Mouse (Mus musculus): Measurements from ENCODE around the gene 2810006K23Rik. TPM values are rescaled to one million over a fixed set of nuclear protein-coding genes. Genes with fewer than 3 reads are reported as not detected.
"Not testable (repeated sequence)": the region's sequence is repeated elsewhere in the genome, so short reads cannot be mapped to it uniquely, and the experiment has no call there.

2810006K23Rik gene
- polyA plus RNA-seq, 1 experiment from 2014 or later = 17.2 TPM

- not testable (repeated sequence) for H3K36me3 ChIP-seq; ATAC-seq (ENCODE audit: insufficient number of reproducible peaks, insufficient read depth, low FRiP score, low TSS enrichment); H3K4me2 ChIP-seq (replicated peaks); H3K9me3 ChIP-seq; H3K4me1 ChIP-seq; H3K27ac ChIP-seq; H3K9ac ChIP-seq; H3K4me3 ChIP-seq; H3K27me3 ChIP-seq
- 90% methylated on average over 5 of the region's 5 CpGs for WGBS
Observed at GRCm38 (mm10) chr5:124362982-124363381, 35.1 kb downstream of the 2810006K23Rik start, which contains the start of gene Cdk2ap1. TSS of gene Cdk2ap1 (minus strand) at chr5:124363082.

DNA sequence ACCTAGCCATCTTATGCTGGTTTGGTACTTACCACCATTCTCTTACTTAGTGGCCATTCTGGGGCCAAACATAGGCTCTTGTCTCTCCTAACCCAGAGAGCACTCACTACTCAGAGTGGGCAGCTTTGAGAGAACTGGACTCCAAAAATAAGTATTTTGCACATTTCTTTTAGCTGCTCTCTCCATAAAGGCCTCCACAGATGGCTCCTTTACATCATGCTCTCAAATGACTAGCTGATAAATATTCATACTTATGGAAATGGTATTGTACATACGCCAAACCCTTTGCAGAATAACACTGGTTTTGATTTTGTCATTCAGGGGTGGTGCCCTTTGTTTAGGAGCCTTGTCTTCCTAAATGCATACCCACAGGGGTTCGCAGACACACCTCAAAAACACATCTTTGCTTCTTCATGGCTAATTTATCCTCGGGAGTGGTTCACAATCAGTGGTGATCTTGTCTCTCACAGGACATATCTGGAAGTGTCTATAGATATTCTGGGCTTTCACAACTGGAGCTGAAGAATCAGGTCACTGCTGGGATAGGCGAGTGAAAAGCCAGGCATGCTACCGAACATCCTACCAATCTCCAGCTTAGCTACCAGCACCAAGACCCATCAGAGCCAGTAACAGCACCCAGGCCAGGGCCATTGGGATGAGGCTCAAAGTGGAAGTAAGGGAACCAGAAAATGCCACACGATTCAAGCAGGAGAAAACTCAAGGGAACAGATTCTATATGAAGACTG, 36.5 kb downstream of the 2810006K23Rik start:
- H3K27me3 ChIP-seq = no peaks in the 10 kb centered on the region
- no peak overlapping the region for H3K4me3 ChIP-seq
- 88% methylated on average over 6 of the region's 6 CpGs for WGBS
- H3K4me2 ChIP-seq (replicated peaks) = no peak overlapping the region
- H3K27ac ChIP-seq = no peak overlapping the region
- H3K36me3 ChIP-seq = peaks cover 13% of the 10 kb centered on the region
- H3K4me1 ChIP-seq = no peaks in the 10 kb centered on the region
- H3K9me3 ChIP-seq = no peaks in the 10 kb centered on the region
- no peak for ATAC-seq (ENCODE audit: insufficient number of reproducible peaks, insufficient read depth, low FRiP score, low TSS enrichment)
- no peak overlapping the region for H3K9ac ChIP-seq

GRCm38 (mm10) chr5:124365754-124366153, 37.9 kb downstream of the 2810006K23Rik start:
- no peak overlapping the region for H3K4me3 ChIP-seq
- H3K9ac ChIP-seq = no peak overlapping the region
- no peak overlapping the region for H3K27ac ChIP-seq
- peaks cover 24% of the 10 kb centered on the region for H3K36me3 ChIP-seq
- H3K27me3 ChIP-seq = no peaks in the 10 kb centered on the region
- 90% methylated on average over 2 of the region's 2 CpGs for WGBS
- H3K9me3 ChIP-seq = no peaks in the 10 kb centered on the region
- no peak for ATAC-seq (ENCODE audit: insufficient number of reproducible peaks, insufficient read depth, low FRiP score, low TSS enrichment)
- H3K4me2 ChIP-seq (replicated peaks) = no peak overlapping the region
- H3K4me1 ChIP-seq = no peaks in the 10 kb centered on the region

- Histone ChIP-seq H3K4me3 (no peak overlapping the region), H3K27ac (no peak overlapping the region), H3K4me2 (replicated peaks) (no peak overlapping the region), H3K4me1 (no peaks in the 10 kb centered on the region), H3K36me3 (peaks cover 32% of the 10 kb centered on the region), H3K9ac (no peak overlapping the region), H3K9me3 (no peaks in the 10 kb centered on the region), H3K27me3 (no peaks in the 10 kb centered on the region)
- WGBS = 89% methylated on average over 3 of the region's 3 CpGs
- no peak for ATAC-seq (ENCODE audit: insufficient number of reproducible peaks, insufficient read depth, low FRiP score, low TSS enrichment)
Observed at GRCm38 (mm10) chr5:124366721-124367120, 38.8 kb downstream of the 2810006K23Rik start.

DNA sequence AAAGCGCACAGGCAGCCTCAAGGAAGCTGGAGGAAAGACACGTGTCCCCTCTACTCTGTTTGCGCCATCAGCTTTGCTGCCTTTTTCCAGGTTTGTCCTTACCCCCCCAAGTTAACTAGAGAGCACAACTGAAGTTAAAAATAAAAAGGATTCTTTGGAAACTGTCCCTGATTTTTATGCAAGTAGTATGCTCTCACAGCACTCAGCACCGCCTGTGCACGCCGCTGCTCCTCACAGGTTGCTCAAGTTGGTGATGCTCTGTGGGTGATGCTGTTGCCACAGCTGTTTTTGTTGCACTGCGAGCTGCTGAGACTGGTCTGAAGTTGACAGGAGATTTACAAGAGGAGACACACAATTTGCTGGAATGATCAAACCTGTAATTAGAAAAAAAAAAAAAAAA, 46.4 kb downstream of the 2810006K23Rik start:
- WGBS = 94% methylated on average over 7 of the region's 7 CpGs
- no peak for ATAC-seq (ENCODE audit: insufficient number of reproducible peaks, insufficient read depth, low FRiP score, low TSS enrichment)
- H3K9ac ChIP-seq = no peak overlapping the region
- no peaks in the 10 kb centered on the region for H3K9me3 ChIP-seq
- H3K36me3 ChIP-seq = peaks cover 79% of the 10 kb centered on the region
- H3K4me2 ChIP-seq (replicated peaks) = no peak overlapping the region
- no peak overlapping the region for H3K4me3 ChIP-seq
- no peaks in the 10 kb centered on the region for H3K4me1 ChIP-seq
- H3K27ac ChIP-seq = no peak overlapping the region
- no peaks in the 10 kb centered on the region for H3K27me3 ChIP-seq

DNA sequence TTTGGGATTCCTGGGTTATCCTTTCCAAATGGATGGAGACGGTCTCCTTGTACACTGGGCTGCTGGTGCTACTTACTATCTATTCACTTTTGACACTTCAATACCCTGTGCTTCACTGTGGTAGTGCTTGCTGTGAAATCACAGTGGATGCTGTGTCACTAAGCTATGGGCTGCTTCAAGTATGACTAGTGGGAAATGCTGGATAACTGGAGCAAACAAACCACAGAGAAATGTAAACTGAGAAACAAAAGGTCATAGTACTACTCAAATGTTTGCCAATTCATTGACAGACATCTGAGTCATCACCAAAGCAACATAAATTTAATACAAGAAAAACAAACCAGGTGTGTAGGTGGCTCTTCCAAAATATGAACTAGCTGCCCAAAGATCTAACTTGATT, 48.5 kb downstream of the 2810006K23Rik start:
- H3K27ac ChIP-seq = no peak overlapping the region
- no peaks in the 10 kb centered on the region for H3K27me3 ChIP-seq
- peaks cover 82% of the 10 kb centered on the region for H3K36me3 ChIP-seq
- no peak overlapping the region for H3K4me3 ChIP-seq
- 93% methylated on average over 1 of the region's 1 CpGs for WGBS
- H3K4me1 ChIP-seq = no peaks in the 10 kb centered on the region
- no peaks in the 10 kb centered on the region for H3K9me3 ChIP-seq
- ATAC-seq (ENCODE audit: insufficient number of reproducible peaks, insufficient read depth, low FRiP score, low TSS enrichment) = no peak
- no peak overlapping the region for H3K4me2 ChIP-seq (replicated peaks)
- no peak overlapping the region for H3K9ac ChIP-seq

DNA sequence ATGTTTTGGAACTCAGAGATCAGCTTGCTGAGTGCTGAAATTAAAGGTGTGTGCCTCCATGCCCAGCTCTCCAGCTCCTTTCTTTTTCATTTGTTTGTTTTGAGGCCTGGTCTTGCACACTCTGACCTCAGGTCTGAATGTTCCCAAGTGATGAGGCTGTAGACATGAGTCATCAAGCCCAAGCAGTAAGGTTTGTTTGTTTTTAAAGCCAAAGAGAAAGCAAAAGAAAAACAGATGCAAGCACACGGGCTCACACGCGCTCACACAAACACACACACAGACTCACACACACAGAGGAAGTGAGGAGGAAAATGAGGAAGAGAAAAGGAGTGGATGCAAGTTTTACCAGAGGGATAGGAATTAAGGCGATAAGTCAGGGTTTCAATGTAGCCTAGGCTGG, 49.3 kb downstream of the 2810006K23Rik start:
- Histone ChIP-seq H3K4me3 (no peak overlapping the region), H3K9me3 (no peaks in the 10 kb centered on the region), H3K9ac (no peak overlapping the region), H3K4me1 (no peaks in the 10 kb centered on the region), H3K36me3 (peaks cover 83% of the 10 kb centered on the region), H3K27ac (no peak overlapping the region), H3K4me2 (replicated peaks) (no peak overlapping the region), H3K27me3 (no peaks in the 10 kb centered on the region)
- WGBS = 88% methylated on average over 4 of the region's 4 CpGs
- no peak for ATAC-seq (ENCODE audit: insufficient number of reproducible peaks, insufficient read depth, low FRiP score, low TSS enrichment)

GRCm38 (mm10) chr5:124380121-124380520, 52.2 kb downstream of the 2810006K23Rik start:
- H3K36me3 ChIP-seq = peaks cover 88% of the 10 kb centered on the region

DNA sequence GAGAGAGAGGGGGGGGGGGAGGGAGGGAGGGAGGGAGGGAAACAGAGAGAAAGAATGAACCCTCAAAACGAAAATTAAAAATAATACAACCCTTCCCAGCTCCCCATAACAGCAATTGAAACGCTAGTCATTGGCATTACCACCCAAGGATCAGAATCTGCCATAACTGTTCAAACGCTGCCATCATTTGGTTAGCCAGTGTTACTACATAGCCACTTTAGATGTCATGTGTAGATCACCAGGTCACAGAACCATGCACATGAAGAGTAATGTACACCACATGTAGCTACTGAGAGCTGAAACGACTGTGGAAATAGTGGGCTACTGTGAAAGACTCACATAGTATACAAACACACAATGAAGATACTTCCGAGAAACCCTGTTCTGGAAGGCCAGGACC, 60.0 kb downstream of the 2810006K23Rik start:
- H3K4me2 ChIP-seq (replicated peaks) = no peak overlapping the region
- no peak overlapping the region for H3K4me3 ChIP-seq
- no peaks in the 10 kb centered on the region for H3K27me3 ChIP-seq
- ATAC-seq (ENCODE audit: insufficient number of reproducible peaks, insufficient read depth, low FRiP score, low TSS enrichment) = no peak
- no peak overlapping the region for H3K27ac ChIP-seq
- peaks cover 87% of the 10 kb centered on the region for H3K36me3 ChIP-seq
- WGBS = 79% methylated on average over 4 of the region's 5 CpGs
- H3K9ac ChIP-seq = no peak overlapping the region
- no peaks in the 10 kb centered on the region for H3K4me1 ChIP-seq
- H3K9me3 ChIP-seq = no peaks in the 10 kb centered on the region

More at GRCm38 (mm10) chr5:124380121-124380520, 52.2 kb downstream of the 2810006K23Rik start:
- 93% methylated on average over 1 of the region's 1 CpGs for WGBS
- H3K9me3 ChIP-seq = no peaks in the 10 kb centered on the region
- no peak for ATAC-seq (ENCODE audit: insufficient number of reproducible peaks, insufficient read depth, low FRiP score, low TSS enrichment)
- no peak overlapping the region for H3K4me3 ChIP-seq
- H3K27ac ChIP-seq = no peak overlapping the region
- H3K27me3 ChIP-seq = no peaks in the 10 kb centered on the region
- H3K4me1 ChIP-seq = no peaks in the 10 kb centered on the region
- no peak overlapping the region for H3K4me2 ChIP-seq (replicated peaks)
- H3K9ac ChIP-seq = no peak overlapping the region

Other genes with a start within 250 kb of the 2810006K23Rik start
- gene Abcb9, start 232.3 kb upstream of the 2810006K23Rik start, polyA plus RNA-seq (2016; fragmentation: Nextera tagmentation; extraction: Ambion mirVana) = 1.3 and 1.9 TPM in 2 replicates
- gene Ogfod2, start 215.8 kb upstream of the 2810006K23Rik start, polyA plus RNA-seq (2016; fragmentation: Nextera tagmentation; extraction: Ambion mirVana) = 19.2 and 21.0 TPM in 2 replicates
- 113 and 122 TPM in 2 replicates for gene Arl6ip4, start 212.0 kb upstream of the 2810006K23Rik start, polyA plus RNA-seq (2016; fragmentation: Nextera tagmentation; extraction: Ambion mirVana)
- gene Pitpnm2, start 78.3 kb upstream of the 2810006K23Rik start, polyA plus RNA-seq (2016; fragmentation: Nextera tagmentation; extraction: Ambion mirVana) = 4.4 and 4.8 TPM in 2 replicates
- 15.3 and 17.0 TPM in 2 replicates for gene Mphosph9, start 117 bp upstream of the 2810006K23Rik start, polyA plus RNA-seq (2016; fragmentation: Nextera tagmentation; extraction: Ambion mirVana)
- gene Cdk2ap1, start 35.0 kb downstream of the 2810006K23Rik start, polyA plus RNA-seq (2016; fragmentation: Nextera tagmentation; extraction: Ambion mirVana) = 82.6 and 143 TPM in 2 replicates
- gene Sbno1, start 97.9 kb downstream of the 2810006K23Rik start, polyA plus RNA-seq (2016; fragmentation: Nextera tagmentation; extraction: Ambion mirVana) = 94.4 and 94.7 TPM in 2 replicates
- gene Kmt5a, start 111.8 kb downstream of the 2810006K23Rik start, polyA plus RNA-seq (2016; fragmentation: Nextera tagmentation; extraction: Ambion mirVana) = 60.9 and 71.3 TPM in 2 replicates
- gene Rilpl2, start 150.3 kb downstream of the 2810006K23Rik start, polyA plus RNA-seq (2016; fragmentation: Nextera tagmentation; extraction: Ambion mirVana) = 29.5 and 30.7 TPM in 2 replicates
- 26.5 and 27.2 TPM in 2 replicates for gene Snrnp35, start 155.0 kb downstream of the 2810006K23Rik start, polyA plus RNA-seq (2016; fragmentation: Nextera tagmentation; extraction: Ambion mirVana)
- gene Rilpl1, start 203.3 kb downstream of the 2810006K23Rik start, polyA plus RNA-seq (2016; fragmentation: Nextera tagmentation; extraction: Ambion mirVana) = 29.2 and 29.6 TPM in 2 replicates
- gene Tmed2, start 212.6 kb downstream of the 2810006K23Rik start, polyA plus RNA-seq (2016; fragmentation: Nextera tagmentation; extraction: Ambion mirVana) = 453 and 479 TPM in 2 replicates
- gene Ddx55, start 224.8 kb downstream of the 2810006K23Rik start, polyA plus RNA-seq (2016; fragmentation: Nextera tagmentation; extraction: Ambion mirVana) = 17.4 and 18.3 TPM in 2 replicates

Measured in embryonic facial prominence, embryonic 12.5 days (tissue).